Mouse (Mus musculus): ENCODE data around the gene Mef2a. TPM values are rescaled to one million over a fixed set of nuclear protein-coding genes. Genes with fewer than 3 reads are reported as not detected.
A peak's percentile ranks its signal among the peaks of the same experiment; 100 is the strongest.

Mef2a gene
- total RNA-seq, 2 experiments from 2014 or later = 151 to 157 TPM

- TF ChIP-seq CTCF (conservative IDR thresholded peaks at IDR 0.05) = no peak
- DNase-seq (ENCODE audit: low spot score in 2 of 2) = no peak
Measured at GRCm38 (mm10) chr7:67230640-67231140, 142.0 kb downstream of the Mef2a start.

GRCm38 (mm10) chr7:67230221-67230620 lies 142.4 kb downstream of the Mef2a start:
- Histone ChIP-seq H3K27ac (peak overlapping the region; percentile 82), H3K4me3 (no peak overlapping the region)
- TF ChIP-seq CTCF (conservative IDR thresholded peaks at IDR 0.05) = no peak
- no peak for DNase-seq (ENCODE audit: low spot score in 2 of 2)

More at GRCm38 (mm10) chr7:67230640-67231140, 142.0 kb downstream of the Mef2a start:
- Histone ChIP-seq H3K27ac (peak overlapping the region; percentile 82), H3K4me3 (no peak overlapping the region)

- no peak overlapping the region for H3K4me3 ChIP-seq
- peak overlapping the region; percentile 82 for H3K27ac ChIP-seq
- no peak for TF ChIP-seq CTCF (conservative IDR thresholded peaks at IDR 0.05)
- DNase-seq (ENCODE audit: low spot score in 2 of 2) = no peak
Measured at GRCm38 (mm10) chr7:67229701-67230100, 143.0 kb downstream of the Mef2a start.

- TF ChIP-seq CTCF (conservative IDR thresholded peaks at IDR 0.05) = peak; percentile 87
- DNase-seq (ENCODE audit: low spot score in 2 of 2) = peak in 1 of 2 experiments; percentile 49
- Histone ChIP-seq H3K27ac (peak overlapping the region; percentile 60), H3K4me3 (no peak overlapping the region)
Measured at GRCm38 (mm10) chr7:67228891-67229602, 143.6 kb downstream of the Mef2a start.

GRCm38 (mm10) chr7:67228390-67228789 lies 144.3 kb downstream of the Mef2a start:
- no peak for DNase-seq (ENCODE audit: low spot score in 2 of 2)
- TF ChIP-seq CTCF (conservative IDR thresholded peaks at IDR 0.05) = no peak
- H3K27ac ChIP-seq = peak overlapping the region; percentile 60; the same call in 1 of the 2 replicates
- H3K4me3 ChIP-seq = no peak overlapping the region

GRCm38 (mm10) chr7:67227538-67227937 lies 145.1 kb downstream of the Mef2a start:
- DNase-seq (ENCODE audit: low spot score in 2 of 2) = no peak
- H3K4me3 ChIP-seq = no peak overlapping the region
- peak overlapping the region; percentile 60 for H3K27ac ChIP-seq
- TF ChIP-seq CTCF (conservative IDR thresholded peaks at IDR 0.05) = no peak

GRCm38 (mm10) chr7:67225943-67226625 lies 146.6 kb downstream of the Mef2a start:
- H3K4me3 ChIP-seq = no peak overlapping the region
- TF ChIP-seq CTCF (conservative IDR thresholded peaks at IDR 0.05) = no peak
- no peak for DNase-seq (ENCODE audit: low spot score in 2 of 2)
- H3K27ac ChIP-seq = no peak overlapping the region

GRCm38 (mm10) chr7:67222220-67222862 lies 150.3 kb downstream of the Mef2a start, which contains the start of gene Lysmd4:
TSS of gene Lysmd4 (plus strand) at chr7:67222544.
- DNase-seq (ENCODE audit: low spot score in 2 of 2) = peak; percentile 95 to 96
- no peak for TF ChIP-seq CTCF (conservative IDR thresholded peaks at IDR 0.05)
- H3K4me3 ChIP-seq = peak within 1 kb of the TSS; percentile 98
- peak within 1 kb of the TSS; percentile 93 for H3K27ac ChIP-seq

GRCm38 (mm10) chr7:67217025-67217424 lies 155.6 kb downstream of the Mef2a start:
- Histone ChIP-seq H3K4me3 (no peak overlapping the region), H3K27ac (no peak overlapping the region)
- DNase-seq (ENCODE audit: low spot score in 2 of 2) = peak in 1 of 2 experiments; percentile 70
- TF ChIP-seq CTCF (conservative IDR thresholded peaks at IDR 0.05) = peak; percentile 90

- Histone ChIP-seq H3K4me3 (no peak overlapping the region), H3K27ac (no peak overlapping the region)
- no peak for DNase-seq (ENCODE audit: low spot score in 2 of 2)
- no peak for TF ChIP-seq CTCF (conservative IDR thresholded peaks at IDR 0.05)
Measured at GRCm38 (mm10) chr7:67216351-67216750, 156.3 kb downstream of the Mef2a start.

GRCm38 (mm10) chr7:67213589-67213988 lies 159.1 kb downstream of the Mef2a start:
- Histone ChIP-seq H3K4me3 (no peak overlapping the region), H3K27ac (no peak overlapping the region)
- no peak for TF ChIP-seq CTCF (conservative IDR thresholded peaks at IDR 0.05)
- no peak for DNase-seq (ENCODE audit: low spot score in 2 of 2)

- no peak for DNase-seq (ENCODE audit: low spot score in 2 of 2)
- Histone ChIP-seq H3K27ac (no peak overlapping the region), H3K4me3 (no peak overlapping the region)
- no peak for TF ChIP-seq CTCF (conservative IDR thresholded peaks at IDR 0.05)
Measured at GRCm38 (mm10) chr7:67211971-67212370, 160.7 kb downstream of the Mef2a start.

GRCm38 (mm10) chr7:67211341-67211740 lies 161.3 kb downstream of the Mef2a start:
- H3K4me3 ChIP-seq = no peak overlapping the region
- DNase-seq (ENCODE audit: low spot score in 2 of 2) = no peak
- no peak overlapping the region for H3K27ac ChIP-seq
- TF ChIP-seq CTCF (conservative IDR thresholded peaks at IDR 0.05) = no peak
